Mouse (Mus musculus): ENCODE results near the gene Lzic.

DNA sequence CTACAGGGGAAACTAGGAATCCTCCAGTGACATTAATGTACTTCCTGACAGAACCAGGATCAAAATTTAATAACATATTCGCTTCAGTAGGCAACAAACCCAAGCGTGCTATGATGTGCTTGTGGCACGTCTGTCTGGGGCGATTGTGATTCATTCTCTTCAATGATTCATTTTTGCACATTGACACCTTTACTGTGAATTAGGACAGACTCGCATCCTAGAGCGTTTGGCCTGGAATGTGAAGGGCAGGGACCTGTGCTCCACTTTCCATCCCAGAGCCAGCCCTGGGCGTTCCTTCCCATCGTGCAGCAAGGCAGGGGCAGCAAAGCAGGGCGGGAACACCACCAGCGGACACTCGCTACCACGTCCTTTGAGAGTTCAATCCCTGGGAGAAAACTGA is 57.4 kb downstream of the Lzic start:
- TF ChIP-seq CTCF (IDR thresholded peaks at IDR 0.05; ENCODE audit: low read depth, low read length) (no peak), POLR2A (IDR thresholded peaks at IDR 0.05; ENCODE audit: insufficient read depth, low read length) (no peak), EP300 (IDR thresholded peaks at IDR 0.05; ENCODE audit: insufficient read depth, low read depth, low read length) (no peak)

Data from ES-Bruce4 (cell line).